Mouse (Mus musculus) heart, embryonic 13.5 days (tissue): ENCODE data around the gene Atp9a. TPM values are rescaled to one million over a fixed set of nuclear protein-coding genes. Genes with fewer than 3 reads are reported as not detected.
"Not testable (repeated sequence)": the region's sequence is repeated elsewhere in the genome, so short reads cannot be mapped to it uniquely, and the experiment has no call there.

Experiments used
- ATAC-seq: fragments of 200-750 bp; cut with Nextera tagmentation; 2 replicates; pipeline ENCODE4 v1.8.0; 2017; ENCODE audit warnings: moderate TSS enrichment; ENCODE audit not compliant: insufficient number of reproducible peaks, low FRiP score, low TSS enrichment; ENCODE audit errors: extremely low read depth
- H3K27ac ChIP-seq: fragments of 300-500 bp; sonication (generic); replicated peaks from 2 replicates; pipeline ENCODE4 v1.5.1; 2015; ENCODE audit warnings: moderate library complexity, mild to moderate bottlenecking, inconsistent platforms
- H3K27me3 ChIP-seq: fragments of 300-500 bp; sonication (generic); replicated peaks from 2 replicates; pipeline ENCODE4 v1.6.1; 2015; ENCODE audit warnings: mild to moderate bottlenecking, inconsistent platforms
- H3K36me3 ChIP-seq: fragments of 300-500 bp; sonication (generic); 2 replicates; pipeline ENCODE4 v1.6.1; 2015; ENCODE audit warnings: mild to moderate bottlenecking, inconsistent platforms
- H3K4me1 ChIP-seq: fragments of 300-500 bp; sonication (generic); 2 replicates; pipeline ENCODE4 v1.6.1; 2015; ENCODE audit warnings: inconsistent platforms
- H3K4me2 ChIP-seq: fragments of 300-500 bp; sonication (generic); 2 replicates; pipeline ENCODE4 v1.6.1; 2015; ENCODE audit warnings: inconsistent platforms, mild to moderate bottlenecking, moderate library complexity
- H3K4me3 ChIP-seq: fragments of 300-500 bp; sonication (generic); 2 replicates; pipeline ENCODE4 v1.5.1; 2015; ENCODE audit warnings: moderate library complexity, mild to moderate bottlenecking, inconsistent platforms
- H3K9ac ChIP-seq: fragments of 300-500 bp; sonication (generic); 2 replicates; pipeline ENCODE4 v1.6.1; 2015; ENCODE audit warnings: inconsistent platforms, mild to moderate bottlenecking, moderate library complexity
- H3K9me3 ChIP-seq: fragments of 300-500 bp; sonication (generic); 2 replicates; pipeline ENCODE4 v1.6.1; 2016; ENCODE audit warnings: inconsistent platforms
- WGBS: fragments of 180-500 bp; shearing (Covaris S2); methylation state at CpG from one replicate; pipeline ENCODE4 v1.1.7; 2015; ENCODE audit warnings: mixed read lengths; 5-methylcytosine and 5-hydroxymethylcytosine counted together
- polyA plus RNA-seq: library from polyadenylated mRNA; unstranded; fragments of >200 nt; fragmentation: Nextera tagmentation; extraction: Ambion mirVana; gene quantifications from 2 replicates; pipeline ENCODE4 v1.2.1, GENCODE M21; 2015

Gene Atp9a
- polyA plus RNA-seq, 1 experiment from 2014 or later, result 13.1 TPM

DNA sequence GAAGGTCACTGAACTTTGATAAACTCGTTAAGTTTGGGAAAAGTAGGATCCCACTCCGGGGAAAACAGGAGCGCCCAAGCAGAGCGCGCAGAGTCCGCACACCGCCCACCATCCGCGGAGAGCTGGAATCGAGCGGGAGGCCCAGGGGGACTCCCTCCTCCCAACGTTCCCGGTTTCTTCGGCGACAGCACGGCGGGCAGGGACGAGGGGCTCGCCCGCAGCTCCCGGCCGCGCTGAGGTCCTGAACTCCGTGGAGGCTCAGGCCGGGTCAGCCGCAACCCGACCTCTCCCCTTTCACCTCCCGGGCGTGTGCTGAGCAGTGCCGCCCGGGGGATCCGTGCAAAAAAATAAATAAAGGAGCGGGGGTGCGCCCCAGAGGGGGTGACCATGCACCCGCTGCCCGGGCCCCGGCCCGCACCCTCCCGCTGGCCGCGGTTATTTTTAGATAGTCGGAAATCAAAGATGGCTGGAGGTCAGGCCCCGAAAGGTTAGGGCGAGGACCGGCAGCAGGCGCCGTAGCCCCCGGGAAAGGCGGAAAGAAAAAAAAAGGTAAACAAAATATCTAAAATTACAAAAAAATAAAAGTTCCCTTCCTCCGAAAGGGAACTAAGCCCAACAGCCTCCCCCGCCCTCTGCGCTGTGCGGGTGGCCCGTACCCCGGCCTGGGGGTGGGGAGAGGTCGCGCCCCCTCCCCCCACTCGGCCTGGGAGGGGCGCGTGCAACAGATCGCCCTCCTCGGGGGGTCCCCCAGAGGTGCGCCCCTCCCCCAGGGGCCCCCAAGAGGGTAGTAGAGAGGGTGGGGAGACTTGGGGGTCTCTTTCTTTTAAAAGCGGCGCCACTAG is 23.7 kb upstream of the Atp9a start:
- Histone ChIP-seq H3K36me3 (no peaks in the 10 kb centered on the region), H3K4me3 (peak overlapping the region; percentile 69), H3K9ac (peak overlapping the region; percentile 84), H3K4me1 (peaks cover 25% of the 10 kb centered on the region), H3K9me3 (no peaks in the 10 kb centered on the region), H3K27ac (peak overlapping the region; percentile 69), H3K27me3 (peaks cover 90% of the 10 kb centered on the region), H3K4me2 (peak overlapping the region; percentile 91)
- no peak for ATAC-seq
- under 1% methylated on average over 65 of the region's 65 CpGs for WGBS

- peak overlapping the region; percentile 69 for H3K27ac ChIP-seq
- H3K9me3 ChIP-seq, result no peaks in the 10 kb centered on the region
- peak overlapping the region; percentile 69 for H3K4me3 ChIP-seq
- H3K9ac ChIP-seq, result peak overlapping the region; percentile 84
- H3K36me3 ChIP-seq, result no peaks in the 10 kb centered on the region
- H3K4me2 ChIP-seq, result peak overlapping the region; percentile 91
- under 1% methylated on average over 32 of the region's 32 CpGs for WGBS
- peaks cover 87% of the 10 kb centered on the region for H3K27me3 ChIP-seq
- peak; percentile 40; the same call in 1 of the 2 replicates for ATAC-seq
- H3K4me1 ChIP-seq, result peaks cover 25% of the 10 kb centered on the region
Observed at GRCm38 (mm10) chr2:168765065-168765681, 23.0 kb upstream of the Atp9a start.

- Histone ChIP-seq H3K4me2 (peak overlapping the region; percentile 91), H3K36me3 (no peaks in the 10 kb centered on the region), H3K4me3 (no peak overlapping the region), H3K9me3 (no peaks in the 10 kb centered on the region), H3K27ac (no peak overlapping the region), H3K4me1 (peaks cover 25% of the 10 kb centered on the region), H3K27me3 (peaks cover 80% of the 10 kb centered on the region), H3K9ac (no peak overlapping the region)
- WGBS, result 25% methylated on average over 9 of the region's 9 CpGs
- ATAC-seq, result no peak
Observed at GRCm38 (mm10) chr2:168764460-168764867, 22.3 kb upstream of the Atp9a start.

DNA sequence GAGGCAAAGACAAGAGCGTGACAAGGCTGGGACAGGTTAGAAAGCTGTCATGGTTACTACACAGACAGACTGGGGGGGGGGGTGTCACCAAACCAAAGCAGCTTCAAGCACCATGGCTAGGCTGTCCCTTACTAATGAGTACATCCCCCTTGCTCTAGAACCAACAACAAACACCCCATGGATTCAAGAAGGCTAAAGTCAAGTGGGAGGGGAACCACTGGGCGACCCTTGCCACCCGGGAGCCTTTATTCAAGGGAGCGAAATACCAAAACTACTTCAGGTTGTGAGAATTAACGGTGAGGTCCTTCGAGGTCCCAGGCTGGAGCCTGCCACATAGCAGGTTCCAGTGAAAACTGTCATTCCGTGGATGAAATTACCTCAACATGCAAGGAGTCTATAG is 21.6 kb upstream of the Atp9a start:
- WGBS, result 24% methylated on average over 7 of the region's 7 CpGs
- Histone ChIP-seq H3K27ac (no peak overlapping the region), H3K4me1 (peaks cover 25% of the 10 kb centered on the region), H3K4me3 (no peak overlapping the region), H3K4me2 (no peak overlapping the region), H3K9ac (no peak overlapping the region), H3K27me3 (peaks cover 73% of the 10 kb centered on the region), H3K9me3 (no peaks in the 10 kb centered on the region), H3K36me3 (no peaks in the 10 kb centered on the region)
- ATAC-seq, result no peak

- Histone ChIP-seq H3K4me3 (no peak overlapping the region), H3K27me3 (peaks cover 59% of the 10 kb centered on the region), H3K4me1 (peaks cover 25% of the 10 kb centered on the region), H3K9ac (no peak overlapping the region), H3K4me2 (peak overlapping the region; percentile 26; the same call in 1 of the 2 replicates), H3K27ac (no peak overlapping the region), H3K9me3 (no peaks in the 10 kb centered on the region), H3K36me3 (no peaks in the 10 kb centered on the region)
- WGBS, result 10% methylated on average over 12 of the region's 12 CpGs
- no peak for ATAC-seq
Observed at GRCm38 (mm10) chr2:168762411-168762815, 20.2 kb upstream of the Atp9a start.

DNA sequence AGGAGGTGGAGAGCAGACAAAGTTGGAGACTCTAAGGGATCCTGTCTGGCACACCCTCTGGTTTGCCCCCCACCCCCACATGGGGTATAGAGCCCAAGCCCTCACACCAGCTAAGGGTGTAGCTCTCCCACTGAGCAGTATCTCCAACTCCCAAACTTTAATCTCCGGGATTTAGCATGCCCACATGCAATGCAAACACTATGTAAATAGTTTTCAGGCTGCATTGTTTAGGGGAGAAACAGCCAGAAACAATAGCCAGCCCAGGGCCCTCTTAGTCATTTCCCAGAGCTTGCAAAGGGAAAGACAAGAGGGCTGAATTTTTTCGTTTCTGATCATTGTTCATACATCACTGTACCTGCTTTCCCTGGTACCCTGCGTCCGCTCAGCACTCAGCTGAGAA is 19.7 kb upstream of the Atp9a start:
- 23% methylated on average over 4 of the region's 4 CpGs for WGBS
- peaks cover 56% of the 10 kb centered on the region for H3K27me3 ChIP-seq
- H3K4me3 ChIP-seq, result no peak overlapping the region

DNA sequence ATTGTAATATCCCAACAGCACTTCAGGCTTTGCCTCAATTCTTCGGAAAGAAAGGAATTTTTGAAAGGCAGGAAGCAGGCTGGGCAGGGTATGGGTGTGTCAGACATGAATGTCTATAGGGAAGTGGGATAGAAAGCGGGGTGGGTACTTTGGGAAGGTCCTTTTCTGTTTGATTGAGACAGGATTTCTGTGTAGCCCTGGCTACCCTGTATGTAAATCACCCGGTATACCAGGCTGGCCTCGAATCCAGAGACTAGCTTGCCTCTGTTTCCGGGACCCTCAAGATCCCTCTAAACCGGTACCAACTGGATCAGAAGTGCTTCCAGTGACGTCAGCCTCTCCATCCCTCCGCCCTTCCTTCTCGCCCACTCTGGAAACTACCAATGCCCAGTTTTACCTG is 18.9 kb upstream of the Atp9a start:
- H3K4me2 ChIP-seq, result no peak overlapping the region
- H3K27ac ChIP-seq, result no peak overlapping the region
- peaks cover 15% of the 10 kb centered on the region for H3K4me1 ChIP-seq
- H3K36me3 ChIP-seq, result 0 out of 2 replicates have a peak, but pooled peaks cover 2% of the 10 kb centered on the region
- WGBS, result 74% methylated on average over 9 of the region's 9 CpGs
- no peak overlapping the region for H3K9ac ChIP-seq
- ATAC-seq, result no peak
- H3K4me3 ChIP-seq, result no peak overlapping the region
- no peaks in the 10 kb centered on the region for H3K9me3 ChIP-seq
- peaks cover 48% of the 10 kb centered on the region for H3K27me3 ChIP-seq

More for the DNA sequence above, 19.7 kb upstream of the Atp9a start:
- H3K9me3 ChIP-seq, result no peaks in the 10 kb centered on the region
- H3K9ac ChIP-seq, result no peak overlapping the region
- no peak for ATAC-seq
- H3K36me3 ChIP-seq, result no peaks in the 10 kb centered on the region
- H3K4me2 ChIP-seq, result peak overlapping the region; percentile 26; the same call in 1 of the 2 replicates
- peaks cover 23% of the 10 kb centered on the region for H3K4me1 ChIP-seq
- no peak overlapping the region for H3K27ac ChIP-seq

DNA sequence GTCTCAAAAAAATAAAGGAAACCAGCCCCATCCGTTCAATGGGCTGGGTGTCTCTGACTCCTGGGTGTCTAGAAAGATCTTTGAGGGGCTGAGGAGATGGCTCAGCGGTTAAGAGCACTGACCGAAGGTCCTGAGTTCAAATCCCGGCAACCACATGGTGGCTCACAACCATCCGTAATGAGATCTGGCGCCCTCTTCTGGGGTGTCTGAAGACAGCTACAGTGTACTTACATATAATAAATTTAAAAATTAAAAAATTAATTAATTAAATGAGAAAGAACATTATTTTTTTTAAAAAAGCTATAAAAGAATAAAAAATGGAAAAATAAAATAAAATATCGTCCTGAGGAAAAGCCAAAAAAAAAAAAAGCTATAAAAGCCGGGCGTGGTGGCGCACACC is 2.2 kb upstream of the Atp9a start:
- 85% methylated on average over 10 of the region's 10 CpGs for WGBS
- H3K9me3 ChIP-seq, H3K4me2 ChIP-seq, H3K36me3 ChIP-seq, H3K27me3 ChIP-seq, H3K4me3 ChIP-seq, H3K9ac ChIP-seq, ATAC-seq, H3K27ac ChIP-seq, H3K4me1 ChIP-seq: not testable (repeated sequence)

DNA sequence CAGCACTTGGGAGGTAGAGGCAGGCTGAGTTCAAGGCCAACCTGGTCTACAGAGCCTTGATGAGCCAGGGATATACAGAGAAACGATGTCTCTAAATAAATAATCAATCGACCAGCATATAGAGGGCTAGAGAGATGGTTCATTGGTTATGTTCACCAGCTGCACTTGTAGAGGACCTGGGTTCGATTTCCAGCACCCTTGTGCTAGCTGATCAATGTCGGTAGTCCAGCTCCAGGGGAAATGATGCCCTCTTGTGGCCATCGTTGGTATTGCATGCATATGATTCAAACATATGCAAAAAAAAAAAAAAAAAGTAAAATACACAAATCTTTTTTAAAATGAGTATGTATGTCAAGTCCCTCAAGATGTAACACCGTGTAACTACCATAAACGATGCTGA is 440 bp upstream of the Atp9a start:
- Histone ChIP-seq H3K36me3 (no peaks in the 10 kb centered on the region), H3K9me3 (no peaks in the 10 kb centered on the region), H3K9ac (no peak overlapping the region), H3K4me2 (peak overlapping the region; percentile 76), H3K4me1 (no peaks in the 10 kb centered on the region), H3K4me3 (peak overlapping the region; percentile 91), H3K27me3 (no peaks in the 10 kb centered on the region), H3K27ac (no peak overlapping the region)
- WGBS, result 13% methylated on average over 7 of the region's 7 CpGs
- no peak for ATAC-seq

DNA sequence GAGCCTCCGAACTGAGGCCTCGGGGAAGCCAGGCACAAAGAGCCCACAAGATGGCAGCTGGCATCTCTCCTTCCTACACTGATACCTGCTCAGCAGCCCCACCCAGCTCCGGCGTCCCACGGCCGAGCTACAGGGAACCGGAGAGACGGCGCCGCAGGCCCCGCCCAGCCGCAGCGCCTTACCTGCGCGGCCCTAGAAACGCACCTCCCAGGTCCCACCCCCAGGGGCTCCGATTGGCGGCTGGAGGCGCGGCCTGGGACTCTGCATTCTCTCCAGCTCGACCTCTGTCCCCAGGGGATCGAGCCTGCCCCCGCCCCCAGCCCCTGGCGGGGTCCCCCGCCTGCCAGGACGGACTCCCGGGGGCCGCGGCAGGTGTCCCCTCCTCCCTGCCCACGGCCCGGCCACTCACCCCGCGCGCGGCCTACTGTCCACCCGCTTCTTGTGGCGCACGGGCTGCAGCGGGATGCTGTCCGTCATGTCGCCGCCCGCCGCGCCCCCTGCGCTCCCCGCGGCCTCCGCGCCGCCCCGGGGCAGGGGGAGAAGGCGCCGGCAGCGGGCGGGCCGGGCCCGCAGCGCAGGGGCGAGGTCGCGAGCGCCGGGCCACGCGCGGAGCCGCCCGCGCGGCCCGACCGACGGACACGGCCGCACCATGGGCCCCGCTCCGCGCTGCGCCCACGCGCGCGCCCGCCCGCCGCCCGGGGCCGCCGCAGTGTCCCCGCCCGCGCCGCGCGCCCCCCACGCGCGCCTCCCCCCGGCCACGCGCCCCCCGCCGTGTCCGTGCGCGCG is 743 bp downstream of the Atp9a start:
- WGBS, result under 1% methylated on average over 49 of the region's 108 CpGs
- no peaks in the 10 kb centered on the region for H3K27me3 ChIP-seq
- peak overlapping the region; percentile 61 for H3K27ac ChIP-seq
- no peaks in the 10 kb centered on the region for H3K4me1 ChIP-seq
- H3K36me3 ChIP-seq, result no peaks in the 10 kb centered on the region
- peak overlapping the region; percentile 88 for H3K9ac ChIP-seq
- peak overlapping the region; percentile 76 for H3K4me2 ChIP-seq
- peak; percentile 66; the same call in 1 of the 2 replicates for ATAC-seq
- H3K9me3 ChIP-seq, result no peaks in the 10 kb centered on the region
- peak overlapping the region; percentile 91 for H3K4me3 ChIP-seq

DNA sequence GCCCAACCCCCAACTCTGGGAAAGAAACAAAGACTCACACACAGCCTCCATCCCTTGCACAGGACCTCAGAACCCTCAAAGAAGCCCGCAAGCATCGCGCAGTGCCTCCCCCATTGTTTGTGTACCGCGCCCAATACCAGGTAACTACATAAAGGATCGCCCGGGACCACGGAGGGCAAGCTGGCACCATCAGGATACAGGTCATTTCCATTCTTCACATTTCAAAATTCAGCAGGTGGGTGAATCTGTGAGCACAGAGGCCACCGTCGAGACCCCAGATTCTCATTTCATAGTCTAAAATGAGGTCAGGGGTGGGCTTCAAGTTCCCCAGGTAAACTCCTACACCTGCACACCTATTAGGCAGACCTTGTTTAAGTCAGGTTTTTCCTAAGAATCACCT is 1.7 kb downstream of the Atp9a start:
- Histone ChIP-seq H3K9ac (no peak overlapping the region), H3K4me1 (no peaks in the 10 kb centered on the region), H3K9me3 (no peaks in the 10 kb centered on the region), H3K4me3 (0 out of 2 replicates have a peak overlapping the region, but pooled peaks have one; percentile 91), H3K36me3 (no peaks in the 10 kb centered on the region), H3K27me3 (no peaks in the 10 kb centered on the region), H3K4me2 (peak overlapping the region; percentile 76), H3K27ac (no peak overlapping the region)
- WGBS, result 82% methylated on average over 10 of the region's 10 CpGs
- ATAC-seq, result no peak
